Mouse (Mus musculus) c-Kit-positive CD71-positive TER-119-positive erythroid progenitor cells, embryonic 14.5 days (primary cell): ENCODE results near the gene Slc2a5.

Source experiments
- DNase-seq: peaks from one replicate; pipeline ENCODE4 v3.0.0-alpha.2; 2013; ENCODE audit warnings: low spot score

Slc2a5 gene

DNA sequence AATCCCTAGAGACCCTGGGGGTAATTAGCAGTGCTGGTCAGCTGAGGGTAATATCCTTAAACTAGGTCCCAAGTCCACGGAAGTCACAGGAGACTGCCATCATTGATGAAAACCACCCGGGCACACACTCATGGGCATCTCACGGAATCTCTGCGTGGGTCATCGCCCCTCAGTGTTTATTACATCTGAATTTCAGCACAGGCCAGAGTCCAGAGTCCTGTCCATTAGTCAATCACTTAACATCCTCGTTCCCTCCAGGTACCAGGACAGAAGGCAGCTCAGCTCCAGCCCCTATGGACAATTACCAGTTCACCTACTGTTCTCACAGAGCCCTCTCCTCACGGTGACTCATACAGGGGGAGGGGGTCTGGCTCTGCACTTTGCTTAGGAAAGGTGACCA is 16.3 kb upstream of the Slc2a5 start:
- DNase-seq = no peak

GRCm38 (mm10) chr4:150105671-150106070 is 13.4 kb upstream of the Slc2a5 start:
- DNase-seq = no peak

DNA sequence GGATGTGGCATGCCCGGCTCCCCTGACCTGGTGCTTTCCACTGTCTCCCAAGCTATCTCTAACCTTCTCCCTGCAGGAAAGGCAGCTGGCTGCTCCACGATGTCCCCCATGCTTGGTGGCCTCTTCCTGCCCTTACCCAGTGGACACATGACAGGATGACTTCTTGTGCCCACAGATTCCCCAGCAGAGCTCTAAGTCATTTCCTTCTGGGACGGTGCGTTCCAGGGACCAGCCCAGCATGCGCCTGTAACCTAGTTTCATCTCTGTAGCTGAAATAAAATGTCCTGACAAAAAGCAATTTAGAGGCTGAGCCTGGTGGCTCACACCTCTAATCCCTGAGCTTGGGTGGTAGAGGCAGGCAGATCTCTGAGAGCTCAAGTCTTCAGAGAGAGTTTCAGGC is 12.4 kb upstream of the Slc2a5 start:
- no peak for DNase-seq

DNA sequence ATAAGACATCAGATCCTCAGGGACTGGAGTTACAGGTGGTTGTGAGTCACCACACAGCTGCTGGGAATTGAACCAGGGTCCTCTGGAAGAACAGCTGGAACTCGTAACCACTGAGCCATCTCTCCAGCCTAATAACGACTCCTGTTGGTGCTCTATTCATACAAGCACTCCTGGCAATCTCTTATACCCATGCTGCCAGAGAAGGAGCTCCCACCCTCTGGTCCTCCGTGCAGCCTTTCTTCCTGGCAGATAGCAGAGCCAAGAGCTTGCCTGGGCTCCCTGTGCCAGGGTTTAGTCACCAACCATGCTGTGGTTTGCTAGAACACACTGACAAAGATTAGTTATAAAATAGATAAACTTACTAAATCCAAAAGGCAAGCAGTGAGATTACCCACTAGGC is 9.4 kb upstream of the Slc2a5 start:
- no peak for DNase-seq

DNA sequence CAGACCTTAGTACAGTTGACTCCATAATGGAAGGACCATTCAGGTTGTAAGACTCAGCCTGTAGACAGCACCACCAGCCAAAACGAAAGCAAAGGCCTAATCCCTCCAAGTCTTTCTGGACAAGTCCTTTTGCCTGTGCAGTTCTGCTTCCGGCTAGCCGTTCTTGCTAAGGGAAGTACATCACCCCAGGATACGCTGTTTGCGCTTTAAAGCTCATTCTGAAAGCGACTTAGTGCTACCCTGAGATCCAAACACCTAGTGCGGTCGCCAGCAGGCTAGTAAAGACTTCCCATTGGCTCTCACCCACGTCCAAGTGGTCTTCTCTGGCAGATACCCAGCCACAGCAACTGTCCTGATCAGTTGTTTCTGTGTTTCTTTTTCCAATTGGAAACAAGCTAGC is 8.7 kb upstream of the Slc2a5 start:
- no peak for DNase-seq

DNA sequence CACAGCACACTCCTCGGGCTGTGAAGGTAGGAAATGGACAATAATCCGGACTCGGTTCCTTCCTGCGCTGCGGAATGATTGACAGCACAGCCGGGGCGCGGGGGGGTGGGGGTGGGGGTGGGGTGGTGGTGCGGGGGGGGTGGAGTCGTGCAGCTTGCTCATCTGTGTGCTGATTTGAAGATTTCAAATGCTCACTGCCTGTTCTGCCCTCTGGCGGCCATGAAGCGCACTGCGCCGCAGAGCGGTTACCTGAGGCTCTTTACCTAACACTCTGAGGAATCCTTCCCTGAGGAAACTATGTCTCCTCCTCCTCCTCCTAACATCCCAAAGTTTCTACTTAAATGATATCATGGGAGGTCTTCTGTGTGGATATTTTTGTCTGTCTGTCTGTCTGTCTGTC is 6.2 kb upstream of the Slc2a5 start:
- DNase-seq = peak; percentile 29

DNA sequence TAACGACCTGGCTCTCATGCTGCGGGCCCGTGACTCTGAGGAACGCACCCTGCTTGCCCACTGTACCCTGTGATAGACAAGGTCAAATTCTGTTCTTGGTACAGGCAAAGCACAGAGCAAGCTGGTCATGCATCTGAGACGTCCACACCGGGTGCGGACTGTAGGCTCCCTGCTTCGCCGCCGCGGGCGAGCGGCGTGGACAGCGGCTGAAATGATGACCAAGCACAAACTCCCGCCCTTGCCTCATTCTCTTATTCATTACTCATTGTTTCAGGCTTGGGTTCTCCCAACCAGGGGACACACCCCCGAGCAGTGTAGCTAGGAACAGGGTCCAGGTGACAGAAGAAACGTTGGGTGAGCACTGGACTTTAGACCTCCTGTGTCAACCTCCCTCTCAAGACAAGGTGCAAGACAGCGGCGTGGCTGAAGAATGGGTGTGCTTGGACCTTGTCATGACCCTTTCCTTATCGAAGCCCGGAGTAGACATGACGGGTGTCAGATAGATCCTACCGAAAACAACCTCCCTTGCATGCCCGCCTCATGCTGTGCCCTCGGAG is 4.5 kb upstream of the Slc2a5 start:
- no peak for DNase-seq

DNA sequence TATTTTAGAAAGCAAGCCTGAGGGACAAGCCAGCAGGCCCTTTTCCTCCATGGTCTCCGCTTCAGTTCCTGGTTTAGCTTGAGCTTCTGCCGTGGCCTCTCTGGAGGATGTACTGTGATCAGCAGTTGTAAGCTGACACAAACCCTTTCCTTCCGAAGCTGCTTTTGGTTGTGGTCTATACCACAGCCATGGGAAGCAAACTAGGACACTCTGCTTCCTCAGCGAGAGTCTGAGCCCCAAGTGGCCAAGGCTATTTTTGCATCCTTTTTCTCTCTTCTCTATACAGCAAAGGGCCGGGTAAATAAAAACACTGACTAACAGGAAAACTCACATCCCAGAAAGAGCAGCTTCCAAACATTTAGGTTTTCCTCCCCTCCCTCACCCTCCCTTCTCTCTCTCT is 1.8 kb upstream of the Slc2a5 start:
- no peak for DNase-seq

DNA sequence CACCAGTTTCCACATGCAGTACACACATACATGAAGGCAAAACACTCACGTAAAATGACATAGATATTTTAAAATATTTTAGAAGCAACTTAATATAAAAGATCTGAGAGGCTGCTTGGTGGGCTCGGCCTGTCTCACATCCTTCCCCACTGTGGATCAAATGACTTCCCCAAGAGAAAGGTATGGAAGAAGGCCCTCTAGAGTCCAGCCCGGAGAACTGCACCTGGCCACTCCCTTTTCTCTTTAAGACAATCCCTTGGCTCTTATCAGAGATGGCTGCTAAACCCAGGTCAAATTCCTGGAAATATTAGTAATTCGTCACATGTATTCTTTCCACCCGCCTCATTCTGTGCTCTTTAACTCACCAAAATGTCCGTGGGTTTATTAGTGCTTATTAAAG is 920 bp upstream of the Slc2a5 start:
- DNase-seq = no peak

- DNase-seq = no peak
Measured at GRCm38 (mm10) chr4:150119640-150120039, 557 bp downstream of the Slc2a5 start.

GRCm38 (mm10) chr4:150120173-150120833 is 1.2 kb downstream of the Slc2a5 start:
- no peak for DNase-seq

DNA sequence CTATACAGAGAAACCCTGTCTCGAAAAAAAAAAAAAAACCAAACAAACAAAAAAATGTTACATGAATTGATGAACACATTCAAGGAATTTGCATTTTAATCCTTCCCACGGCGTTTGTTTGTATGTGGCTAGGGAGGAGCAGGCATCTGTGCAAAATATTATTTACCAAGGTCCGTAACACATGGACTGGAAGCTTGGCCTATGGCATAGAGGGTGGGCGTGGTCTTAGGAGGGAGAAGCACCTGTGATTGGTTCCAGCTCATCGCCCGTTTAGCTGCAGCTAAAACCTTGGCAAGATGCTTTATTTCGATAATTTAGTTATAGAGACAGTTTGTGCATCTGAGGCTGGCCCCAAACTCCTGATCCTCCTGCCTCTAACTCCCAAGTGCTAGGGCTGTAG is 2.3 kb downstream of the Slc2a5 start:
- no peak for DNase-seq

DNA sequence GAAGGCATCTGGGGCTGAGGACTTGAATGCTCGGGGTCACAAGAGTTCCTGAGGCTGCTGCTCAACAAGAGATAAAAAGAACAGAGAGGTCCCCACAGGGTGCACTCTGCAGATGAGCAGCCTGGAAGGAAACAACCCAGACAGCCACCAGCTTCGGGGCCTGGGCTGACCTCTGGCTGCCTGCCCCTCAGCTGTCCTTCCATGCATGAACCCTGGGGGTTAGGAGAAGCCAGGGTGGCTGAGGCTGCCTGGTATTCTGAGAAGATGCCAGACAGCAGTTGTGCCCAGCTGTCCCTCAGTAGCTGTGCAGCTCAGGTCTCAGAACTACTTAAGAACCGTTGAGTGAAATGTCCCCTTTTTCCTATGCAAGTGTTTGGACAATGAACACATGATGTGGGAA is 3.4 kb downstream of the Slc2a5 start:
- DNase-seq = no peak

DNA sequence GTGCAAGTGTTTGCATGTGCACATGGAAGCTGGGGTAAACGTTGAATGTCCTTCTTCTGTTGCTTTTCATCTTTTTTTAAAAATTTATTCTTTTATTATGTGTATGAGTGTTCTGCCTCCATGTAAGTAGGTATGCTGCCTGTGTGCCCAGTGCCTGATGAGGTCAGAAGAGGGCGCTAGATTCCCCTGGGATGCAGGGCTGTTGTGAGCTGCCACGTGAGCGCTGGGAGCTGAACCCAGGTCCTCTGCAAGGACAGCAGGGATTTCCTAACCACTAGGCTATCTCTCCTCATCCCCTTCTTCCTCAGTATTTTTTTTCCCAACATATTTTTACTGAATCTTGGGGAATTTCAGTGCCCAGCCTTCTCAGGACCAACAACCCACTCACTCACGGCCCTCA is 7.3 kb downstream of the Slc2a5 start:
- DNase-seq = no peak

- DNase-seq = no peak
Measured at GRCm38 (mm10) chr4:150127894-150128293, 8.8 kb downstream of the Slc2a5 start.

DNA sequence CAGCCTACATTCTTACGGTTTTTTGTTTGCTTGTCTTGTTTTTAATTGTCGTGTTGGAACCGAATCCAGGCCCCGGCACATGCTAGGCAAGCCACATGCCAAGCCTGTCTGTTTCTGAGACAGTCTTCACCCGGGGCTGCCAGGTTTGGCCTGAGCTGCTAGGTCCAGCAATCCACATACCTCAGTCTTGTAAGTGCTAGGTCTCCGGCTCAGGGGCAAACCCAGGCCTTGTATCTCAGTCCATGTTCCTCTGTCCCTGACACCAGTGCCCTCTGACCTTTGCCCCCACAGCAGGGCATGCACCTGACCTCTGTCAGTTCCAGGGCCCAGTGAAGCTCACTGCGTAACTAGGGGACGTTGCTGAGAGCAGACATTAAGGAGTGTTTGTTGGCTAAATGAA is 9.5 kb downstream of the Slc2a5 start:
- no peak for DNase-seq

- no peak for DNase-seq
Measured at GRCm38 (mm10) chr4:150130661-150131060, 11.6 kb downstream of the Slc2a5 start.

DNA sequence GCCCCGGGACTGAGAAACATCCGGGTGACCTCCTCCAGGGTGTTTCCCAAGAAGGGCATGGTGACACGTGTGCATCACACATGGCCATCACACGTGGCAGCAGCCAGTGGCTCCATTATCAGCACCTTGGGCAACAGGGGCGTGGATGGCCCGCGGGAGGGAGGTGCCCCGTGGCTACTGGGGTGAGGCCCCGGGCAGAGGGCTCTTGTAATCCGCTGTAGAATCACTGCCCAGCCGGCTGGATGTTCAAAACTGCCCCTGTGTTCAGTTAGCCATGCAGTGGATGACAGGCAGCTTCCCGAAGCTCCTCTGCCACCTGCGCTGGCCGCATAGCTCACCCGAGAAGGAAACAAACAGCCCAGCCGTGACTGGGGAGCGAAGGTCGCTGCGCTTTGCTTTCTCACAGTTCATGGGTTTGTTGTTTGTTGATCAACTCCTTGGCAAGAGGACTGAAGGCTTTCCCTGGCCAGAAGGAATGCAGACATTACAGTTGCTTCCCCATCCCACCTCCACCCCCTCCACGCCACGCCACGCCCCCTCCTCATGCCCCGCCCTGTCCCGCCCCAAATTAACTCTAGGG is 13.7 kb downstream of the Slc2a5 start:
- no peak for DNase-seq

DNA sequence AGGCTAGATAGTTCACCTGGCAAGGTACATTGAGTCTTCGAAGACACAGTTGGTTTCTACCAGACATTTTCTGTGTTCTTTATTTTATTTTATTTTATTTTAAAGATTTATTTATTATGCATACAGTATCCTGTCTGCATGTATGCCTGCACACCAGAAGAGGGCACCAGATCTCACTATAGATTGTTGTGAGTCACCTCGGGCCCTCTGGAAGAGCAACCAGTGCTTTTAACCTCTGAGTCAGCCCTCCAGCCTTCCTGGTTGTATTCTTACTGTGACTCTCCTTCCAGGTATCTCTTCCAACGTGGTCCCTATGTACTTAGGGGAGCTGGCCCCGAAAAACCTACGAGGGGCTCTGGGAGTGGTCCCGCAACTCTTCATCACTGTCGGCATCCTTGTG is 16.2 kb downstream of the Slc2a5 start:
- DNase-seq = no peak

DNA sequence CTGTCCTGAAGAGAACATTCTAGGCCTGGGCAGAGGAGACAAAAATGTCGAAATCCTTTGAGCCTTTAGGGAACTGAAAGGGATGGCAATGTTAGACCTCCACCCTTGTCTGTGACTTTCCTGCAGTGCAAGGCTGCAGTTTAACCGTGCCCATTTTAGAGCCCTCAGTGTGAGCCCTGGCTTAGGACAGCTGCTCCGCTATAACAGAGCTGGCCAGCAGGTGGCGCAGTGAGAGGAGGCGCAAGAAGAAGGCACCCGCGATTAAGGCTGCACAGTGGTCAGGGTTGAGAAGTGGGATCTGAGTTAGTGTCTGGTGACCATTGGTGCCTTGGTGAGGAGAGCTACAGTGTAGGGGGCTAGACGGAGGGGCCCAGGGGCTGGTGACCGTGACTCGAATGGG is 17.6 kb downstream of the Slc2a5 start:
- peak; percentile 66 for DNase-seq

- no peak for DNase-seq
Measured at GRCm38 (mm10) chr4:150137368-150138083, 18.4 kb downstream of the Slc2a5 start.

DNA sequence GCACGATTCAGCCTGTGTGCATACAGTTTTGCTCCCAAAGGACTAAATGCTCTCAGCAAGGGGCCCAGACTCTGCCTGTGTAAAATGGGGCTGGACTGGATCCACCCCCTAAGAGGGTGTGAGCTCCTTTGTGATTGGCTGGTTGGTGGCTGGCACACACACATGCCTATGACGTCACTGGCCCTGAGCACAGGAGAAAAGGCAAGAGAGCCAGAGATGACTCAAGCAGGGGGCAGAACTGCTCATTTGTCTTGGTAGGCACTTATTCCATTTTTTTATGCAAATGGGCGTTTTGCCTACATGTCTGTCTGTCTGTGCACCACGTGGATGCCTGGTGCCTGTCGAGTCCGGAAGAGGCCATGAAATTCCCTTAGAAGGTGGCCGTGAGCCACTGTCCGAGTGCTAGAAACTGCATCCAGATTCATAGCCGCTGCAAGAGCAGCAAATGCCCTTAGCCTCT is 19.0 kb downstream of the Slc2a5 start:
- DNase-seq = peak; percentile 79

GRCm38 (mm10) chr4:150139090-150139489 is 20.0 kb downstream of the Slc2a5 start:
- DNase-seq = no peak
